Mouse (Mus musculus) right cerebral cortex, adult 18-20 months (tissue): ENCODE measurements around the gene Gm26727.
"Not testable (repeated sequence)": the region's sequence is repeated elsewhere in the genome, so short reads cannot be mapped to it uniquely, and the experiment has no call there.

Experiments used
- DNase-seq: peaks from one replicate; pipeline ENCODE4 v3.0.0; 2022; ENCODE audit warnings: mixed read lengths

Gene Gm26727

GRCm38 (mm10) chr2:67433081-67433480, at the start of gene Gm26727:
Gene Gm26727, minus strand, starts transcription at chr2:67433181.
- no peak for DNase-seq

- DNase-seq: no peak
Measured at GRCm38 (mm10) chr2:67481051-67481450, 48.1 kb upstream of the Gm26727 start.

GRCm38 (mm10) chr2:67477753-67478152, 44.8 kb upstream of the Gm26727 start:
- peak; percentile 45 for DNase-seq

- DNase-seq: not testable (repeated sequence)
Measured at GRCm38 (mm10) chr2:67470030-67470429, 37.0 kb upstream of the Gm26727 start.

DNA sequence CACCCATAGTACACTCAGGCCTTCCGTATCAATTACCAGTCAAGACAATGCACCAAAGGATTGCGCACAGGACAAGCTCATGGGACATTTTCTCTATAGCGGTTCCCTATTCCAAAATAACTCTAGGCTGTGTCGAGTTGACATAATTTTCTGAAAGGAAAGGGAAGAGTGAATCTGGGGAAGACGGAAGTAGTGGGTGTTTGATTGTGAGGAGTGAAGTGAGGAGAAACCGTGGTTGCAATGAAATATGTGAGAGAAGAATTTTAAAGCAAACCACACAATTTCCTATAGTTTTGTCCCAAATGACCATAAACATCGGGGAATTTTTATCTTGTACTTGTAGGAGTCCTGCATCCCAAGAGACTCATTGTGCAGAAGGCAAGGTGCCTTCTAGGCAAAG, 34.1 kb upstream of the Gm26727 start:
- DNase-seq: no peak

DNA sequence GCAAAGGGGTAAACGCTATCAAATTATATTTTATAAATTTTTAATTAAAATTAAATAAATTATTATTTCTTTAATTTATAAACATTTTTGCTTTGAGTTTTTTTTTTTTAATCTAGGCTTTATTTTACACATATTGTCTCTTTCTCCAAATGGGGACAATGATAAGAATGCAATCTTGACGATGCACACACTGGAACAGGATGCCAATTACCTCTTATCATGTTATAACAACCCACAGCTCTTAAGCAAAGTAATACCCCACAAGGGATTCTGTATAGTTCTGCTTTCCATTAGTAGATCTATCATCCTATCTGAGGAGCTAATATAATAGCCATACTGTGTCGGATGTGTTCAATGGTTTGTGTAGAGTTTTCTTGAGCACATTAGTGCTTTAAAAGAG, 27.9 kb upstream of the Gm26727 start:
- no peak for DNase-seq

DNA sequence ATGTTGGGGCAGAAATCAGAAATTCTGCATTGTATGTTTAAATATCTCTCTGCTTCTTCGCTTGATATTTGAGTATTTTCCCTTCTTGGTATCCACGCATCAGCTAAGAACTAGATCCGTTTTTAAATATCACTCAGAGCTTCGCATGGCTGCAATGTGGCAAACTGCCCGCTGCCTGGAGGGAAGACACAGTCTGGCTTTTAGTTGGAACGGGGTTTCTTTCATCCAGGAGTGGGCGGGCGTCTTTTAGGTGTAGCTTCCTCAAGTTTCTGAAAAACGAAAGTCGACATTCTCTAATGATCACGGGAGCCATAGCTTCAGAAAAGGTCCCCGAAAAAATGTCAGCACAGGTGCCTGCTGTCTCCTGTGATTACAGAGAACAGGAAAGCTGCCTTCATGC, 14.2 kb upstream of the Gm26727 start:
- peak; percentile 45 for DNase-seq

GRCm38 (mm10) chr2:67446772-67447171, 13.8 kb upstream of the Gm26727 start:
- DNase-seq: no peak

DNA sequence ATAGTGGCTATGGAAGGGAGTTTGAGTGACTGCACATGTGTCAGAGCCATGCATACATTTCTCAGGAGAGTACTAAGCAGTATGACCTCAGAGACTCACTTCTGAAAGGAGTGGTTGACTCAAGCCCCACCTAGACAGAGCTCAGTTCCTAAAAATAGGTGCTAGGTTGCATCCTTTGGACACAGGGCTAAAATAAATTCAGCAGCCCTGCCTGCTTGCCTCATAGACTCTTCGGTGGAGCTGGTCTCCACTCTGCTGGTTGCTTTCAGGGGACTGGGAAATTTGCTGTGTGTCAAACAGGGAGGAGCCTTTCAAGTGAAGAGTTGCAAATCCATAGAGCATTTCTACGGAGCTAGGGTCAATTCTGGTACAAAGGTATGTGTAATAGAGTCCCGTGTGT, 12.8 kb upstream of the Gm26727 start, which contains the start of gene Xirp2:
Gene Xirp2 (plus strand): TSS at position 223 of the 400 bp plus-strand sequence.
- no peak for DNase-seq

DNA sequence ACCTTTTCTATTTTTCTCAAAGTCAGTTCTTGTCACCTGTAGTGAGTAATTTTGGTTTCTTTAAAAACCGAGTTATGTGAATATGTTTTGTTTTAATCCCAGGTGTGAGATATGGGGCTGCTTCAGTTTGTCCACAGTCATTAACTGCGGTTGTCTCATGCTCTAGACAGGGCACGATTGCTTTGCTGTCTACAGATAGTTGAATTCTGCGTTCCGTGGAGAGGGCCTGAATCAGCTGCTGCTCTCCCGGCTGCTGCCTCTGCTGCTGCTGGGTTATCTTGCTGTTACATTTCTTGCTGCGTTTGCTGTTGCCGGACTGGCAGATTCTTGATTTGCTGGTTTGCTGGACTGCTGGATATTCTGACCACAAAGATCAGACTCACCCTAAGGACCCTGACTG, 5.3 kb upstream of the Gm26727 start:
- DNase-seq: no peak

DNA sequence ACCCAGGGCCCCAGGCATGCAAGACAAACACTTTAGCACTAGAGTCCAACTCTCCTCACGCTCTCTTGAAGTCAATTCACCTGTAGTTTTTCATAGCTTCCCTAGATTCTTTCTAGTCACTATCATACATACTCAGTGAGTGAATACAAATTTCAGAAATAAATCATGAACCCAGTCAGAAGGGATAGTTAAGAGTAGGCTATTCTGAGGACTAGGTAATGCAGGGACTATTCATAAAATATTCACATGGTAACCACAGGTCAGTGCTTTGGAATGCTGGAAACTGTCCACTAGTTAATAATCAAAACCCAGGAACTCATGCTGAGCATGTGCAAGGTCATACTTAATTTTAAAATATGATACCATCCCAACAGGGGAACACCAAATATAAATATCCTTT, 10.2 kb downstream of the Gm26727 start:
- no peak for DNase-seq

- no peak for DNase-seq
Measured at GRCm38 (mm10) chr2:67420853-67421252, 12.1 kb downstream of the Gm26727 start.

DNA sequence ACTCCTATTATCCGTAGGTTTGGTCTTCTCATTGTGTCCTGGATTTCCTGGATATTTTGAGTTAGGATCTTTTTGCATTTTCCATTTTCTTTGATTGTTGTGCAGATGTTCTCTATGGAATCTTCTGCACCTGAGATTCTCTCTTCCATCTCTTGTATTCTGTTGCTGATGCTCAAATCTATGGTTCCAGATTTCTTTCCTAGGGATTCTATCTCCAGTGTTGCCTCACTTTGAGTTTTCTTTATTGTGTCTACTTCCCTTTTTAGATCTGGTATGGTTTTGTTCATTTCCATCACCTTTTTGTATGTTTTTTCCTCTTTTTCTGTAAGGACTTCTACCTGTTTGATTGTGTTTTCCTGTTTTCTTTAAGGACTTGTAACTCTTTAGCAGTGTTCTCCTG, 19.6 kb downstream of the Gm26727 start, which contains the start of gene Gm21830:
Gene Gm21830 (plus strand): TSS at position 301 of the 400 bp plus-strand sequence.
- DNase-seq: not testable (repeated sequence)
